Mouse (Mus musculus): Measurements from ENCODE around the gene 2510009E07Rik. TPM values are rescaled to one million over a fixed set of nuclear protein-coding genes. Genes with fewer than 3 reads are reported as not detected.

Gene 2510009E07Rik
- polyA plus RNA-seq, 1 experiment from 2014 or later, result 16.6 TPM

DNA sequence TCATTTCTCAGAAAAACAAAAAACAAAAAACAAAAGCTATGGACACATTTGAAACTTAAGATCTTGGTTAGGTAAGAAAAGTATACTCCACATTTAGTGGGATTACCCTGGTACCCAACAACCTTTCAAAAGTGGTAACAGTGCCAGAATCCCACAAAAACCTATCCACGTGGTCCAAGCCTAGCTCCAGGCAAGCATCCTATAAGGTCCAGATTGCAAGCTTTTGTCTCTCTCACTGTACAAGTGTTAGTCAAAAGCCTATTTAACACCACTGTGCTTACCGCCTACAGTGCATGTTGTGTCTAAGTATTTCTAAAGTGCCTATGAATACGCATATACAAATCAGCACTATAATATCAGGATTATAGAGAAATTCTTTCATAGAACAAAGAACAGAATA, 44.2 kb downstream of the 2510009E07Rik start:
- 85% methylated on average over 3 of the region's 3 CpGs for WGBS
- ATAC-seq (ENCODE audit: insufficient number of reproducible peaks, insufficient read depth, low FRiP score, low TSS enrichment, low read depth), result no peak

DNA sequence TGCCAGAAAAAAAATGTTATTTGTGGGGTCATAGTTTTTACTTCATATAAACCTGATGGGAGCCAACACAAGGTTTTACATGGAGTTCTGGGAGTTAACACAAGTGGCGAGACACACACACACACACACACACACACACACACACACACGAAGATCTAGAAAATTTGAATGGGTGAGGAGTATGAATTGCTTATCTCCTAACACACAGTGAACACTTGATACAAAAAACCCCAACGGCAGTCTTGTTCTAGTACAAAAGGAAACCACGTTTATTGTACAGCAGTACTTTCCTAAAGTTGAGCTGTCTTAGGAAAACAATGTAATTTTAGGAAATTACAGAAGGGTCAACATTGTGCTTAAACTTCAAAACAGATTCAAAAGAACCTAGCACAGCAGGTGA, 45.7 kb downstream of the 2510009E07Rik start:
- Histone ChIP-seq H3K27me3 (no peaks in the 10 kb centered on the region), H3K27ac (no peak overlapping the region), H3K4me1 (replicated peaks) (peaks cover 8% of the 10 kb centered on the region), H3K4me3 (replicated peaks) (no peak overlapping the region), H3K4me2 (no peak overlapping the region), H3K9ac (replicated peaks) (no peak overlapping the region), H3K9me3 (no peaks in the 10 kb centered on the region), H3K36me3 (no peaks in the 10 kb centered on the region)
- no peak for ATAC-seq (ENCODE audit: insufficient number of reproducible peaks, insufficient read depth, low FRiP score, low TSS enrichment, low read depth)
- WGBS, result 81% methylated on average over 4 of the region's 4 CpGs

More for the DNA sequence above, 44.2 kb downstream of the 2510009E07Rik start:
- H3K4me1 ChIP-seq (replicated peaks), result no peaks in the 10 kb centered on the region
- H3K4me2 ChIP-seq, result no peak overlapping the region
- H3K36me3 ChIP-seq, result no peaks in the 10 kb centered on the region
- H3K27ac ChIP-seq, result no peak overlapping the region
- H3K9ac ChIP-seq (replicated peaks), result no peak overlapping the region
- no peak overlapping the region for H3K4me3 ChIP-seq (replicated peaks)
- no peaks in the 10 kb centered on the region for H3K9me3 ChIP-seq
- no peaks in the 10 kb centered on the region for H3K27me3 ChIP-seq

DNA sequence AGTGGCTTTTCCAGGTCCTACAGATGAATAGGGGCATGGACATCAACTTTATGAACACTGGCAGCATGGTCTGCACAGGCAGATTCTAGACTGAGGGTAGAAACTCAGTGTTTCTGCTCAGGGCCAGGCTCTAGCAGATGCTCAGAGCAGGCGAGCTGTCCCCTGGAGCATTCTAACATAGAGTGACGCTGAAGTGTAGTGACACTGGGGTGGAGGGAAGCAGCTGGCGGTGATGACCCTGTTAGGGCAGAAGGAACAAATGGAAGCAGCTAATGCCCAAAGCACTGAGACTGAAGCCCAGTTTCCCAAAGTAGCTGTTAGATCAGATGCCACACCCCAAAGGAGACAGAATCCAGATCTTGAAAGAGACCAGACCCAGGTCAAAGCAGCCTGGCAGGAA, 48.0 kb downstream of the 2510009E07Rik start:
- ATAC-seq (ENCODE audit: insufficient number of reproducible peaks, insufficient read depth, low FRiP score, low TSS enrichment, low read depth), result no peak
- 65% methylated on average over 3 of the region's 3 CpGs for WGBS
- H3K9me3 ChIP-seq, result no peaks in the 10 kb centered on the region

DNA sequence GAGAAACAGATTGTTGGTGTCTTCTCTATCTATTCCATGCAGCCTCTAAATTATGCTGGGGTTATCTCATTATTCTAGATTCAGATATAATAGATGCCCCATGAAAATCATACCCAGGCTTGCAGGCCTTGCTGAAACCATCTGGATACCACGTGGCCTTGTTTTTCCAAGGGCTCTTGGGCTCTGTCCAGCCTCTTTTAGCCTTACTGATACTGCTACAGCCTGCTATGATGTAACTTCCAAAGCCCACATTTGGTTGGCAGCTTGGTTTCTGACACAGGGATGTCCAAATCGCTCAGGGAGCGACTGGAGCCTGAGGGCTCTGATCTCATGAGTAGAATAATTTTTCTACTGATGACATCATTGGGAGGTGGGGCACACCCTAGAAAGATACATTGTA, 48.5 kb downstream of the 2510009E07Rik start:
- no peak overlapping the region for H3K4me3 ChIP-seq (replicated peaks)
- no peak overlapping the region for H3K9ac ChIP-seq (replicated peaks)
- H3K9me3 ChIP-seq, result no peaks in the 10 kb centered on the region
- H3K4me1 ChIP-seq (replicated peaks), result peaks cover 11% of the 10 kb centered on the region
- H3K36me3 ChIP-seq, result no peaks in the 10 kb centered on the region
- ATAC-seq (ENCODE audit: insufficient number of reproducible peaks, insufficient read depth, low FRiP score, low TSS enrichment, low read depth), result no peak
- H3K4me2 ChIP-seq, result no peak overlapping the region
- H3K27ac ChIP-seq, result no peak overlapping the region
- H3K27me3 ChIP-seq, result no peaks in the 10 kb centered on the region
- WGBS, result 86% methylated on average over 3 of the region's 3 CpGs

More for the DNA sequence above, 48.0 kb downstream of the 2510009E07Rik start:
- Histone ChIP-seq H3K27me3 (no peaks in the 10 kb centered on the region), H3K36me3 (no peaks in the 10 kb centered on the region), H3K4me1 (replicated peaks) (peaks cover 11% of the 10 kb centered on the region), H3K4me2 (no peak overlapping the region), H3K27ac (no peak overlapping the region), H3K9ac (replicated peaks) (no peak overlapping the region), H3K4me3 (replicated peaks) (no peak overlapping the region)

DNA sequence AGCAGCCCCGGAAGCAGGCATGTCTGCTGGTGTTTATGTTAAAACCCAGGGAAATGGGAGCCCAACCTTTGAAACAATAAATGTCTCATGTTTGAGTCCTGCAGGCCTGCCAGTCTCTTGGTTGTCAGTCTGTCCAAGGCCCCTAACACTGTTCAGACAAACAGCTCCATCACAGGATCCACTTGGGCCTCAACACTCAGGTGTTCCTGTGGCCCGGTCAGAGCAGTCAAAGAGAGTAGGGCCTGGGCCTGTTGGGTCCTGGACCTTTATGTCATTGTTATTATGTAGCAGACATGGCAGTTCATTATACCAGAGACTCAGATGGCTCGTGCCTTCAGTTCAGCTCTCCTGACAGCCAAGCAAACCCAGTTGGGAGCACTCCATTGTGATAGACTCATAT, 49.9 kb downstream of the 2510009E07Rik start:
- Histone ChIP-seq H3K9me3 (no peaks in the 10 kb centered on the region), H3K4me3 (replicated peaks) (no peak overlapping the region), H3K27ac (no peak overlapping the region; the same call in 1 of the 2 replicates), H3K36me3 (no peaks in the 10 kb centered on the region), H3K4me1 (replicated peaks) (peaks cover 11% of the 10 kb centered on the region), H3K27me3 (no peaks in the 10 kb centered on the region), H3K4me2 (0 out of 2 replicates have a peak overlapping the region, but pooled peaks have one; percentile 19), H3K9ac (replicated peaks) (no peak overlapping the region)
- no peak for ATAC-seq (ENCODE audit: insufficient number of reproducible peaks, insufficient read depth, low FRiP score, low TSS enrichment, low read depth)
- WGBS, result 80% methylated on average over 3 of the region's 3 CpGs

DNA sequence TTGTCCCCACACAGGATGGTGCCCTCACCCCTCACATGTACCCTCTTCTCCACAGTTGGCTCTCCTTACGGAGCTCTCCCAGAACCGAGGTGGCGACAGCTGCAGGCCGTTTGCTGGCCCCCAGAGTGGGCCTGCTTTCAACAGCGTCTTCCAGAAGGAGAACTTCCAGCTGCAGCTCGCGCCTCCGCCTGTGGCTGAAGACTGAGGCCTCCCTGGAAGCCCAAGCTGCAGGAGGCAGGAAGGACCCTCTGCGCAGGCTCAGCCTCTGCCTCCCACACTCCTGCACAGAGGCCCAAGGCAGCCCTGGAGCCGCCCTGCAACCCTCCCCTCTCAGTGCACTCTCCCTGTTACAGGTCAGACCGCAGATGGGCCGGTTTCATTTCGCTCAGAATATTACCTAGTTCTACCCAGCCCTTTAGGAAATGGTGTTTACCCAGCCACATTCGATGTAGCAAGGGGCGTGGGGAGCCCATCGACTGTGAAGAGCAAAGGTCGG, 50.4 kb downstream of the 2510009E07Rik start:
- H3K4me3 ChIP-seq (replicated peaks), result 0 out of 2 replicates have a peak overlapping the region, but pooled peaks have one; percentile 7
- ATAC-seq (ENCODE audit: insufficient number of reproducible peaks, insufficient read depth, low FRiP score, low TSS enrichment, low read depth), result peak; percentile 43; the same call in 1 of the 2 replicates
- peak overlapping the region; percentile 67; the same call in 1 of the 2 replicates for H3K27ac ChIP-seq
- H3K36me3 ChIP-seq, result no peaks in the 10 kb centered on the region
- H3K27me3 ChIP-seq, result no peaks in the 10 kb centered on the region
- peaks cover 11% of the 10 kb centered on the region for H3K4me1 ChIP-seq (replicated peaks)
- peak overlapping the region; percentile 44; the same call in 1 of the 2 replicates for H3K9ac ChIP-seq (replicated peaks)
- H3K9me3 ChIP-seq, result no peaks in the 10 kb centered on the region
- WGBS, result 36% methylated on average over 17 of the region's 17 CpGs
- H3K4me2 ChIP-seq, result 0 out of 2 replicates have a peak overlapping the region, but pooled peaks have one; percentile 19

DNA sequence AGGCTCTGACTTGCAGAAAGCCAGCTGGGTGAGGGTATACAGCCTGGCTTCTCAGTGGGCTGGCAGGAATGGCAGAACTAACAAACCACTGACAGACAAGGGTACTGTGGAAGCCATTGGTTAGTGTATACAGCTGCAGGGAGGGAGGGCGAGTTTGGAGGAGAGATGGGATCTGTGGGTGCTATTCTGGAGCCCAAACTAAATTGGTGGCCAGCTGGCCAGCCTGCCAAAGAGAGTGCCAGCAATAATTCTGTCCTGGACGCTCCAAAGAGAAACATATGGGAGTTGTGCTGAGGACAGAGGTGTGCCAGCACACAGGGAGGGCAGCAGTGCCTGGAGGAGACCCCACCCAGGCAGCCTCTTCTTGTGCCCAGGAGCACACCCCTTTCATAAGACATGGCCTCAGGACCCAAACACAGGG, 50.8 kb downstream of the 2510009E07Rik start:
- peak overlapping the region; percentile 67; the same call in 1 of the 2 replicates for H3K27ac ChIP-seq
- H3K9ac ChIP-seq (replicated peaks), result peak overlapping the region; percentile 44; the same call in 1 of the 2 replicates
- H3K36me3 ChIP-seq, result no peaks in the 10 kb centered on the region
- 77% methylated on average over 2 of the region's 2 CpGs for WGBS
- peaks cover 11% of the 10 kb centered on the region for H3K4me1 ChIP-seq (replicated peaks)
- H3K4me3 ChIP-seq (replicated peaks), result 0 out of 2 replicates have a peak overlapping the region, but pooled peaks have one; percentile 7
- H3K27me3 ChIP-seq, result no peaks in the 10 kb centered on the region
- no peaks in the 10 kb centered on the region for H3K9me3 ChIP-seq
- no peak for ATAC-seq (ENCODE audit: insufficient number of reproducible peaks, insufficient read depth, low FRiP score, low TSS enrichment, low read depth)
- 0 out of 2 replicates have a peak overlapping the region, but pooled peaks have one; percentile 19 for H3K4me2 ChIP-seq

DNA sequence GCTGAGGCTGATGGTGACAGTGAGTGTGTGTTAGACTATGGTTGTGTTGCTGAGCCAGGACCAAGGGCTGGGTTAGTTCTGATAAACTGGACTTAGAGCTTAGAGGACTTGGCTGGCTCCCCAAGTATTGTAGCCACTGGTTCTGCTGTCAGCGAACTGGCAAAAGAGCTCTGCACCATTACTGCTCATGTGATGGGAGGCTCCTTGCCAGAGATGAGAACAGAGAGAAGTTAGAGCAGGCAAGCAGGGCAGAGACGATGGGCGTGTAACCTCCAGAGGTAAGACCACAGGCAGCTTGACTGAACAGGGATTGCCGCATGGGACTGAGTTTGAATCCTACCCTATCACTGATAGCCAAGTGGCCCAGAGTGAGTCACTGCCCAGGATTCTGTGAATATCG, 51.6 kb downstream of the 2510009E07Rik start:
- WGBS, result 93% methylated on average over 5 of the region's 5 CpGs
- peaks cover 11% of the 10 kb centered on the region for H3K4me1 ChIP-seq (replicated peaks)
- no peaks in the 10 kb centered on the region for H3K27me3 ChIP-seq
- no peak overlapping the region for H3K4me2 ChIP-seq
- ATAC-seq (ENCODE audit: insufficient number of reproducible peaks, insufficient read depth, low FRiP score, low TSS enrichment, low read depth), result no peak
- no peak overlapping the region for H3K9ac ChIP-seq (replicated peaks)
- no peaks in the 10 kb centered on the region for H3K36me3 ChIP-seq
- no peak overlapping the region for H3K4me3 ChIP-seq (replicated peaks)
- no peaks in the 10 kb centered on the region for H3K9me3 ChIP-seq
- 0 out of 2 replicates have a peak overlapping the region, but pooled peaks have one; percentile 23 for H3K27ac ChIP-seq

DNA sequence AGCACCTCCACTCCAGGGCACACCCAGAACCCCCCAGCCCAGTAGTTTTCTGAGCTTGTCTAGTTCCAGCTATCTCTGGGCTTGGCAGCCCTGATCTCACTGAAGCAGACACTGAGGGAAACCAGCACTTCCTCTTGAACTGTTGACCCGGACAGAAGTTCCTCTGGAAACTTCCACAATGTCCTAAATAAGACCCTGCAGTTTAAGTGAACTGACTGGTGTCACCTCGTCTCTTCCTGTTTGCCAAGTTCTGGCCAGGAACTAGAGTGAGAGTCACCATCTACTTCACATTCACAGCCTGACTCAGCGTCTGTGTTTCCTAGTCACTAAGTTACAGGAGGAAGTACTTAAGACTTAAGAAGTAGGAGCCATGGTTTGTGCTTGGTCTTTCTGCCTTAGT, 52.5 kb downstream of the 2510009E07Rik start:
- Histone ChIP-seq H3K9me3 (no peaks in the 10 kb centered on the region), H3K27me3 (no peaks in the 10 kb centered on the region), H3K36me3 (no peaks in the 10 kb centered on the region), H3K4me1 (replicated peaks) (peaks cover 11% of the 10 kb centered on the region), H3K9ac (replicated peaks) (no peak overlapping the region), H3K4me2 (no peak overlapping the region), H3K4me3 (replicated peaks) (no peak overlapping the region), H3K27ac (no peak overlapping the region)
- no peak for ATAC-seq (ENCODE audit: insufficient number of reproducible peaks, insufficient read depth, low FRiP score, low TSS enrichment, low read depth)
- 69% methylated on average over 3 of the region's 3 CpGs for WGBS

DNA sequence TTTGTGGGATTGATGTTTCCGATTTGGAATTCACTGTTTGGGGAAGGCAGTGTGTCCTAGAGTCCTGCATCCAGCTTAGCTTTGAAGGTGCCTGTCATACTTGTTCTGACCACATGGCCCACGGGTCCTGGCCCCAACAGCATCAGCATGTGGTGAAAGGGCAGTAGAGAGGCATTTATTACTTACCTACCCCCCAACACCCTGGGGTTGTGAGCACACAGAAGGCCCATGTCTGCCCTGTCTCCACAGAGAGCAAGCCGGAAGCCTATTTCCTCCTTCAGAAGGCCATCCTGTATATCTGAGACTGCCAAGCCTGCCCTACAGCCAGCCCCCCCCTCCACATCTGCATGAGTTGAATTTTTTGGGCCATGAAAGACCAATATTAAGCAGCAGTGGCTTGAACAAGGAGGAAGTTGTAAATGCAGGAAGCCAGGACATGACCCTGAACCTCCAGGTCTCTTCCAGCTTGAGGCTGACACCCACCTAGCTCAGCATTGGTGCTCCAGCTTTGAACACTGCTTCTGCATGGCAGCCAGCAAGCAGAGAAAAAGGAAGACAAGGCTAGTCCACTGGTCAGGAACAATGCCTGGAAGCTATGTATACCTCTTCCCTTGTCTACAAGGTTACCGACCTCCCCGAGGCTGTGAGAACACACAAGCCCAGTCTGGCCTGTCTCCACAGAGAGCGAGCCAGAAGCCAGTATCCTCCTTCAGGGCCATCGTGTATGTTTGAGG, 53.5 kb downstream of the 2510009E07Rik start:
- Histone ChIP-seq H3K36me3 (no peaks in the 10 kb centered on the region), H3K4me2 (no peak overlapping the region), H3K27me3 (no peaks in the 10 kb centered on the region), H3K4me3 (replicated peaks) (no peak overlapping the region), H3K4me1 (replicated peaks) (peaks cover 11% of the 10 kb centered on the region), H3K27ac (no peak overlapping the region), H3K9ac (replicated peaks) (no peak overlapping the region), H3K9me3 (no peaks in the 10 kb centered on the region)
- WGBS, result 76% methylated on average over 7 of the region's 7 CpGs
- ATAC-seq (ENCODE audit: insufficient number of reproducible peaks, insufficient read depth, low FRiP score, low TSS enrichment, low read depth), result no peak

DNA sequence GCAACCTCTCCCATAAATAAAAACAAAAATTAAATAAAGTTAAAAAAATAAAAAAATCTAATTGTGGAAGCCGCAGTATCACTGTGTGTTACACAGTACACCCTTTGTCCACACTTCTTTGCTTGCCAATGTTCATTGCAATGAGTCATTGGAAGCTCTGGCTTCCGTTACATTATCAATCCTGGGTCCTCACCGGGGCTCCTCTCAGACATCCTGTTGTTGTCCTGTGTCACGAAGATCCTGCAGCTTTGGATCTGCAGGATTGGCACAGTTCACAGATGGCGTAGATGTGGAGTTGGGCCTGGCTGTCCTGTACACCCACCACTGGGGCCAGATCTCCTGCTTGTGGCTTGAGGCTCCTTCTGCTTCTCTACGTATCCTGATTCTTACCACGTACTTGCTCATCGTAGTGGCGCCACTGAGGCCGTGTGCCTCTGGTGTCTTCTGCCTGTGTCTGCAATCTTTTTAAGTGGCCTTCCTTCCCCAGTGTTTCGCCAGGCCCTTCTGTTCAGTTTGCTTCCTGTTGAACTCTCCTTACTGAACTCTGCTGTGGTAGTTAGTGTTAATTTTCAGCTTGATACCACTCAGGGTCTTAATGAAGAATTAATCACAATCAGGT, 57.2 kb downstream of the 2510009E07Rik start:
- Histone ChIP-seq H3K27me3 (no peaks in the 10 kb centered on the region), H3K36me3 (no peaks in the 10 kb centered on the region), H3K4me3 (replicated peaks) (no peak overlapping the region), H3K4me2 (no peak overlapping the region), H3K4me1 (replicated peaks) (no peaks in the 10 kb centered on the region), H3K9me3 (no peaks in the 10 kb centered on the region), H3K27ac (no peak overlapping the region), H3K9ac (replicated peaks) (no peak overlapping the region)
- WGBS, result 87% methylated on average over 11 of the region's 11 CpGs
- no peak for ATAC-seq (ENCODE audit: insufficient number of reproducible peaks, insufficient read depth, low FRiP score, low TSS enrichment, low read depth)
